Mouse (Mus musculus) lung, postnatal 0 days (tissue): Measurements from ENCODE around the gene Hsd17b1. TPM values are rescaled to one million over a fixed set of nuclear protein-coding genes. Genes with fewer than 3 reads are reported as not detected.
A peak's percentile ranks its signal among the peaks of the same experiment; 100 is the strongest.

Source experiments
- ATAC-seq: fragments of 200-750 bp; cut with Nextera tagmentation; 2 replicates; pipeline ENCODE4 v1.8.0; 2017; ENCODE audit warnings: moderate library complexity
- DNase-seq: peaks from one replicate; pipeline ENCODE4 v3.0.0-alpha.2; 2016; ENCODE audit warnings: low spot score
- H3K27ac ChIP-seq: fragments of 300-500 bp; sonication (generic); 2 replicates; pipeline ENCODE4 v1.5.1; 2014; ENCODE audit warnings: antibody characterized with exemption, mild to moderate bottlenecking, low read length, mixed read lengths
- H3K27me3 ChIP-seq: fragments of 300-500 bp; sonication (generic); replicated peaks from 2 replicates; pipeline ENCODE4 v1.6.1; 2014; ENCODE audit warnings: low read length, mixed read lengths; ENCODE audit not compliant: insufficient read depth
- H3K36me3 ChIP-seq: fragments of 300-500 bp; sonication (generic); 2 replicates; pipeline ENCODE4 v1.6.1; 2014; ENCODE audit warnings: low read length, mixed read lengths; ENCODE audit not compliant: insufficient read depth
- H3K4me1 ChIP-seq: fragments of 300-500 bp; sonication (generic); 2 replicates; pipeline ENCODE4 v1.6.1; 2014; ENCODE audit warnings: antibody characterized with exemption, low read depth, low read length, mixed read lengths; ENCODE audit not compliant: insufficient read depth
- H3K4me2 ChIP-seq: fragments of 300-500 bp; sonication (generic); replicated peaks from 2 replicates; pipeline ENCODE4 v1.6.1; 2014; ENCODE audit warnings: low read depth, mild to moderate bottlenecking, low read length, moderate library complexity, mixed read lengths
- H3K4me3 ChIP-seq: fragments of 300-500 bp; sonication (generic); 2 replicates; pipeline ENCODE4 v1.5.1; 2014; ENCODE audit warnings: low read depth, low read length
- H3K9ac ChIP-seq: fragments of 300-500 bp; sonication (generic); replicated peaks from 2 replicates; pipeline ENCODE4 v1.6.1; 2014; ENCODE audit warnings: low read depth, mild to moderate bottlenecking
- H3K9me3 ChIP-seq: fragments of 300-500 bp; sonication (generic); 2 replicates; pipeline ENCODE4 v1.6.1; 2016; ENCODE audit warnings: low read length, mixed read lengths
- CTCF ChIP-seq: IDR thresholded peaks from 2 replicates; pipeline ENCODE4 v1.5.1; 2016; ENCODE audit warnings: antibody characterized with exemption, mild to moderate bottlenecking
- EP300 ChIP-seq: IDR thresholded peaks from 2 replicates; pipeline ENCODE4 v1.6.1; 2016; ENCODE audit warnings: antibody characterized with exemption, mild to moderate bottlenecking, control low read depth
- WGBS: fragments of 180-500 bp; shearing (Covaris S2); extraction: QIAGEN DNeasy Blood & Tissue Kit; methylation state at CpG from one replicate; pipeline ENCODE4 v1.1.7; 2014; 5-methylcytosine and 5-hydroxymethylcytosine counted together
- polyA plus RNA-seq: library from polyadenylated mRNA; unstranded; fragments of >200 nt; fragmentation: Nextera tagmentation; extraction: Ambion mirVana; gene quantifications from 2 replicates; pipeline ENCODE4 v1.2.1, GENCODE M21; 2015

Hsd17b1 gene
- polyA plus RNA-seq, 1 experiment from 2014 or later, result 0.17 TPM

DNA sequence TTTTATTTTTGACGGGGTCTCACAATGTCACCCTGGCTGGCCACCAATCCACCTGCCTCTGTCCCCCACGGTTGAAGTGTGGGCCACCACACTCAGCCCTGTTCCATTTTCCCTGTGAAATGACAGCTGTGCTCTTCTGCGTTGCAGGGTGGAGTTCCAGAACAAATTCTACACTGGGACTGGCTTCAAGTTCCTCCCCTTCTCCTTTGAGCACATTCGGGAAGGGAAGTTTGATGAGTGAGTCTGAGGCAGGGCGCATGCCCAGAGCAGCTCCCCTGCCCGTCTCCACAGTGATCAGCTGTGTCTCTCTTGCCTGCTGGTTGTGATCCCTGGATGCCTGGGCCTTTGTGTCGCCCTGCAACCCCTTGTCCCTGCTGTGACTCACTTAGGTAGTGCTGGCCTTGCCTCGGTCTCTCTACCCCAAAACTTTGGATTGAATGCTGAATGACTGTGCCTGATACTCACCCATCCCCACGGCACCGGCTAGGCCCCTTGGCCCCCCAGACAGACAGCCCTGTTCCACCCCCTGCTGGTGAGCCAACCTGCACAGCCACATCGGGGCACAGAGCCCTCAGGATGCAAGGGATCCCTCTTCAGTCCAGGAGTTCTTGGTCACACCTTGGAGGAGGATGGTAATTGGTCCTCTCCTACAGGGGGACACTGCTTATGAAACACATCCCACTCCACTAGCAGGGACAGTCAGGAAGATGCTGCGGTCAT is 15.9 kb upstream of the Hsd17b1 start:
- no peak overlapping the region for H3K4me3 ChIP-seq
- no peak overlapping the region for H3K4me2 ChIP-seq
- DNase-seq (peak; percentile 58), ATAC-seq (no peak)
- H3K9ac ChIP-seq, result no peak overlapping the region
- no peaks in the 10 kb centered on the region for H3K27me3 ChIP-seq
- peak overlapping the region; percentile 97 for H3K27ac ChIP-seq
- no peaks in the 10 kb centered on the region for H3K36me3 ChIP-seq
- WGBS, result 56% methylated on average over 12 of the region's 12 CpGs
- TF ChIP-seq CTCF (peak; percentile 38), EP300 (no peak)
- no peaks in the 10 kb centered on the region for H3K9me3 ChIP-seq
- peaks cover 53% of the 10 kb centered on the region for H3K4me1 ChIP-seq

DNA sequence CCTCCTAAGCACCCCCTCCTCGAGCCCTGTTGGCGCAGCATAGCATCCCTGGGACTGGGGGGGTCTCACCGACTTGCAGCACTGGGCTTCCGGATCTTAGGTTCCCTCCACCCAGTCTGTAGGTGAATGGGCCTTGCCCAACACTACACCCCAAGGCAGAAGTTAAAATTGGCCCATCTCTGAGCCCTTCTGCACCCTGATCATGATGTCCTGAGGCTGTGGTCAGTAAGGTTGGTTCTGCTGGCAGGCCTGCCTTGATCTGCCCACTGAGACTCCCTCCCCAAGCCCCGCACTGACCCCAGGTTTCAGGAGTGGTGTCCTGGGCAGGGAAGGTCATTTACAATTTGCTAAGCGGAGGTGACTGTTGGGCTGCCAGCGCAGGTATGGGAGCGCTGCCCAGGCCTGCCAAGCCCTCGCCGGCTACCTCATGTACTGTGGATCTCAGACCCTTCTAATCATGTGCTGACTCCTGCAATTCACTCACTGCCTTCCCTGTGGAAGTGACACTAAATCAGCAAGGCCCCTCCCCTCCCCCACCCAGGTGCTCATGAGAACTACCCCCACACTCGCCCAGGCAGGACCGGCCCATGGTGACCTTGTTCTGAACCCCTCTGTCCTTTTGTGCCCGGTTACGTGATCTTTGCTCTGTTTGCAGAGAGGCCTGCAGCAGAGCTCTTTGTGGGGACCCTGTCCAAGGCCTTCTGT is 15.1 kb upstream of the Hsd17b1 start:
- DNase-seq (no peak), ATAC-seq (no peak; the same call in 1 of the 2 replicates)
- Histone ChIP-seq H3K9ac (no peak overlapping the region), H3K27me3 (no peaks in the 10 kb centered on the region), H3K4me3 (no peak overlapping the region), H3K9me3 (no peaks in the 10 kb centered on the region), H3K36me3 (no peaks in the 10 kb centered on the region), H3K27ac (peak overlapping the region; percentile 97), H3K4me1 (peaks cover 50% of the 10 kb centered on the region), H3K4me2 (peak overlapping the region; percentile 27)
- TF ChIP-seq EP300 (no peak), CTCF (no peak)
- WGBS, result 52% methylated on average over 14 of the region's 14 CpGs

DNA sequence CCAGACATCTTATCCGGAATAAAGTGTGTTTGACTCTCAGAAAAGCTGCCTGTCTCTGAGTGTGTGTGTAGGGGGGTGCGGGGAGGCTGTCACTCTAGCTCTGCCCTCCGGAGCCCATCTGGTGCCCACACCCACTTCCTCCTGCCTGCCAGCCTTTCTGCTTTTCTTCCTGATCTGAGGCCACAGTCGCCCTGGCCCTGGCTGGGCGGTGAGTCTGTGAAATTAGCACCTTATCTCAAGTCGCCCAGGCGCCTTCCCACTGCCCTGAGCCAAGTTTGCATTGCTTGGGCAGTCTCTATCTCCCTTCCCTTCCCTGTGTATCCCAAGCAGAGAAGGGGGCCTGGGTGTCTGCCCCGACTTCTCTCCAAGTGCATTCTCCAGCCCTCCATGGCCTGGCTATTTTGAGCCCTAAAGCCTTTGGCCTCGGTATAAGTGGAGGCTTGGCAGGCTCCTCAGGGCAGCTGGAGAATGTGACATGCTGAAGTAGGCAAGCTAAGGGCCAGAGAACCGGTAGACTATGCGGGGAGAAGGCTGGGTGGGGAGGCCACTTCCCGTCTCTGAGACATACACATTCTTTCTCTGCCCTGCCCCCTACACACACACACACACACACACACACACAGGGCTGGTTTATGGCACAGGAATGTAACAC is 14.4 kb upstream of the Hsd17b1 start:
- ATAC-seq (peak; percentile 91), DNase-seq (peak; percentile 97)
- Histone ChIP-seq H3K27me3 (no peaks in the 10 kb centered on the region), H3K9ac (no peak overlapping the region), H3K27ac (peak overlapping the region; percentile 97), H3K9me3 (no peaks in the 10 kb centered on the region), H3K4me3 (no peak overlapping the region), H3K4me2 (peak overlapping the region; percentile 27), H3K36me3 (no peaks in the 10 kb centered on the region), H3K4me1 (peaks cover 43% of the 10 kb centered on the region)
- TF ChIP-seq EP300 (peak; percentile 88), CTCF (no peak)
- 6% methylated on average over 12 of the region's 12 CpGs for WGBS

DNA sequence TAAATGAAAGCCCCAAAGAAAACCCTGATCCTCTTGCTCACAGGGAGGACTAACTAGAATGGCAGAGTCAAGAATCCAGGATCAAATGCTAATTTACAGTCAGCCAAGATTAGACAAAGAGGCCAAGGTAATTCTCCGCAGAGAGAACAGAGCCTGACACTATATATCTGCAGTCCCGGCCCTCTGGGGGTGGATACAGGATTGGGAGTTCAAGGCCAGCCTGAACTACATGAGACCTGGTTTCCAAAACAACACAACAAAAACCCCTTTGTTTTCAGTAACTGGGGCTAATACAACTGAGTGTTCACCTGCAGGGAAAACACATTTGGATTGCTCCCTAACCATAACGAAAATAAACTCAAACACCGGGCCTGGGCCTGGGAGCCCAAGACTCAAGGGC is 13.7 kb upstream of the Hsd17b1 start:
- 57% methylated on average over 4 of the region's 4 CpGs for WGBS
- no peak for DNase-seq
- H3K36me3 ChIP-seq, result no peaks in the 10 kb centered on the region
- no peak for TF ChIP-seq EP300
- no peak for TF ChIP-seq CTCF
- no peak overlapping the region for H3K4me2 ChIP-seq
- no peak overlapping the region for H3K4me3 ChIP-seq
- no peaks in the 10 kb centered on the region for H3K9me3 ChIP-seq
- H3K9ac ChIP-seq, result no peak overlapping the region
- ATAC-seq, result no peak
- peak overlapping the region; percentile 97 for H3K27ac ChIP-seq
- H3K4me1 ChIP-seq, result peaks cover 41% of the 10 kb centered on the region
- H3K27me3 ChIP-seq, result no peaks in the 10 kb centered on the region

DNA sequence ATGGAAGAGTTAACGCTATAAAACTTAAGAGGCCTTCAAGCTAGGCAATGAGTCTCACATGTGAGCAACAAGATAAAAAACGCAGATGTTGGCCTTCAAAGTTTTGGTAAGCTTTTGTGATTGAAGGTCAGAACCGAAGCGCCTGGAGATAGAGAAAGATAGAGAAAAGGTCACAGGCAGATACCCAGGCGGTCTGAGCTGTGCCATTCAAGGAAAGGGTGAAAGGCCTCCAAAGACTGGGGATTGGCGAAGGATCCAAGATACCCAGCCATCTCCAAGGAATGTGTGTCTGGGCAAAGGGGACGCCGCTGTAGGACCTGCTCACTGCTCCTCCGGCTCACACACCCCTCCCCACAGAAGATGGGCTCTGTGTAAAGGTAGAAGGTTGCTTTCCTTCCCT is 13.2 kb upstream of the Hsd17b1 start:
- Histone ChIP-seq H3K9ac (no peak overlapping the region), H3K27ac (peak overlapping the region; percentile 97), H3K27me3 (no peaks in the 10 kb centered on the region), H3K4me2 (no peak overlapping the region), H3K9me3 (no peaks in the 10 kb centered on the region), H3K4me3 (no peak overlapping the region), H3K4me1 (peaks cover 39% of the 10 kb centered on the region), H3K36me3 (no peaks in the 10 kb centered on the region)
- no peak for DNase-seq
- 90% methylated on average over 9 of the region's 9 CpGs for WGBS
- TF ChIP-seq EP300, result no peak
- no peak for TF ChIP-seq CTCF
- ATAC-seq, result no peak
